Mouse (Mus musculus) liver, embryonic 11.5 days (tissue): ENCODE measurements around the gene Lrrc55. TPM values are rescaled to one million over a fixed set of nuclear protein-coding genes. Genes with fewer than 3 reads are reported as not detected.

Experiments used
- ATAC-seq: fragments of 200-750 bp; cut with Nextera tagmentation; replicated peaks from 2 replicates; pipeline ENCODE4 v1.8.0; 2017; ENCODE audit warnings: moderate number of reproducible peaks, mild to moderate bottlenecking, moderate TSS enrichment, moderate library complexity; ENCODE audit not compliant: low FRiP score
- DNase-seq: peaks from one replicate; pipeline ENCODE4 v3.0.0-alpha.2; 2017; ENCODE audit warnings: low spot score
- H3K27ac ChIP-seq: fragments of 300-500 bp; sonication (generic); 2 replicates; pipeline ENCODE4 v1.5.1; 2014; ENCODE audit warnings: mild to moderate bottlenecking, low read depth, low read length, control low read depth
- H3K27me3 ChIP-seq: fragments of 300-500 bp; sonication (generic); replicated peaks from 2 replicates; pipeline ENCODE4 v1.6.1; 2014; ENCODE audit warnings: low read length, mixed read lengths; ENCODE audit not compliant: control insufficient read depth, insufficient read depth
- H3K36me3 ChIP-seq: fragments of 300-500 bp; sonication (generic); 2 replicates; pipeline ENCODE4 v1.6.1; 2014; ENCODE audit warnings: mild to moderate bottlenecking, low read length, moderate library complexity, mixed read lengths; ENCODE audit not compliant: control insufficient read depth, insufficient read depth
- H3K4me1 ChIP-seq: fragments of 300-500 bp; sonication (generic); replicated peaks from 2 replicates; pipeline ENCODE4 v1.6.1; 2014; ENCODE audit warnings: low read length, mixed read lengths; ENCODE audit not compliant: control insufficient read depth, insufficient read depth
- H3K4me2 ChIP-seq: fragments of 300-500 bp; sonication (generic); 2 replicates; pipeline ENCODE4 v1.6.1; 2014; ENCODE audit warnings: mild to moderate bottlenecking, control low read depth, moderate library complexity
- H3K4me3 ChIP-seq: fragments of 300-500 bp; sonication (generic); 2 replicates; pipeline ENCODE4 v1.5.1; 2014; ENCODE audit warnings: low read depth, low read length, control low read depth
- H3K9ac ChIP-seq: fragments of 300-500 bp; sonication (generic); 2 replicates; pipeline ENCODE4 v1.6.1; 2014; ENCODE audit warnings: low read depth, low read length, control low read depth
- H3K9me3 ChIP-seq: fragments of 300-500 bp; sonication (generic); 2 replicates; pipeline ENCODE4 v1.6.1; 2016; ENCODE audit warnings: low read length, inconsistent platforms, mixed read lengths; ENCODE audit not compliant: control insufficient read depth
- WGBS: fragments of 180-500 bp; shearing (Covaris S2); extraction: QIAGEN DNeasy Blood & Tissue Kit; methylation state at CpG from one replicate; pipeline ENCODE4 v1.1.7; 2014; 5-methylcytosine and 5-hydroxymethylcytosine counted together
- polyA plus RNA-seq: library from polyadenylated mRNA; unstranded; fragments of >200 nt; fragmentation: Nextera tagmentation; extraction: Ambion mirVana; gene quantifications from 2 replicates; pipeline ENCODE4 v1.2.1, GENCODE M21; 2014

Lrrc55 gene
- polyA plus RNA-seq, 1 experiment from 2014 or later, result 0.51 TPM

GRCm38 (mm10) chr2:85224221-85225179, 27.5 kb upstream of the Lrrc55 start:
- no peak for ATAC-seq
- 44% methylated on average over 17 of the region's 17 CpGs for WGBS
- no peak overlapping the region for H3K27ac ChIP-seq
- no peak overlapping the region for H3K4me2 ChIP-seq
- no peak overlapping the region for H3K4me3 ChIP-seq
- no peak overlapping the region for H3K9ac ChIP-seq
- no peaks in the 10 kb centered on the region for H3K9me3 ChIP-seq
- no peak for DNase-seq
- no peaks in the 10 kb centered on the region for H3K4me1 ChIP-seq
- H3K27me3 ChIP-seq, result no peaks in the 10 kb centered on the region
- no peaks in the 10 kb centered on the region for H3K36me3 ChIP-seq

GRCm38 (mm10) chr2:85216606-85217005, 19.6 kb upstream of the Lrrc55 start:
- no peaks in the 10 kb centered on the region for H3K4me1 ChIP-seq
- no peak for ATAC-seq
- no peak for DNase-seq

GRCm38 (mm10) chr2:85213746-85214145, 16.7 kb upstream of the Lrrc55 start:
- 66% methylated on average over 2 of the region's 2 CpGs for WGBS
- no peak for DNase-seq
- ATAC-seq, result no peak

More at GRCm38 (mm10) chr2:85216606-85217005, 19.6 kb upstream of the Lrrc55 start:
- Histone ChIP-seq H3K9ac (no peak overlapping the region), H3K9me3 (no peaks in the 10 kb centered on the region), H3K4me2 (no peak overlapping the region), H3K36me3 (no peaks in the 10 kb centered on the region), H3K27me3 (no peaks in the 10 kb centered on the region), H3K4me3 (no peak overlapping the region), H3K27ac (no peak overlapping the region)

GRCm38 (mm10) chr2:85209301-85209700, 12.3 kb upstream of the Lrrc55 start:
- WGBS, result 79% methylated on average over 5 of the region's 5 CpGs
- no peak overlapping the region for H3K9ac ChIP-seq

More at GRCm38 (mm10) chr2:85213746-85214145, 16.7 kb upstream of the Lrrc55 start:
- no peaks in the 10 kb centered on the region for H3K9me3 ChIP-seq
- H3K4me3 ChIP-seq, result no peak overlapping the region
- H3K27me3 ChIP-seq, result no peaks in the 10 kb centered on the region
- no peaks in the 10 kb centered on the region for H3K36me3 ChIP-seq
- no peak overlapping the region for H3K27ac ChIP-seq
- H3K9ac ChIP-seq, result no peak overlapping the region
- no peak overlapping the region for H3K4me2 ChIP-seq
- H3K4me1 ChIP-seq, result no peaks in the 10 kb centered on the region

GRCm38 (mm10) chr2:85205170-85205569, 8.2 kb upstream of the Lrrc55 start:
- no peaks in the 10 kb centered on the region for H3K4me1 ChIP-seq
- DNase-seq (no peak), ATAC-seq (no peak)
- H3K4me2 ChIP-seq, result no peak overlapping the region
- no peaks in the 10 kb centered on the region; the same call in 1 of the 2 replicates for H3K27me3 ChIP-seq
- WGBS, result 85% methylated on average over 8 of the region's 8 CpGs
- no peaks in the 10 kb centered on the region for H3K9me3 ChIP-seq
- no peak overlapping the region for H3K9ac ChIP-seq
- H3K36me3 ChIP-seq, result no peaks in the 10 kb centered on the region
- no peak overlapping the region for H3K4me3 ChIP-seq
- no peak overlapping the region for H3K27ac ChIP-seq

More at GRCm38 (mm10) chr2:85209301-85209700, 12.3 kb upstream of the Lrrc55 start:
- no peaks in the 10 kb centered on the region for H3K36me3 ChIP-seq
- H3K27ac ChIP-seq, result no peak overlapping the region
- H3K9me3 ChIP-seq, result no peaks in the 10 kb centered on the region
- H3K4me3 ChIP-seq, result no peak overlapping the region
- ATAC-seq (no peak), DNase-seq (no peak)
- H3K4me2 ChIP-seq, result no peak overlapping the region
- H3K27me3 ChIP-seq, result no peaks in the 10 kb centered on the region
- no peaks in the 10 kb centered on the region for H3K4me1 ChIP-seq

GRCm38 (mm10) chr2:85198011-85198965, 1.3 kb upstream of the Lrrc55 start:
- Histone ChIP-seq H3K9me3 (no peaks in the 10 kb centered on the region), H3K4me2 (peak overlapping the region; percentile 28), H3K9ac (no peak overlapping the region), H3K27ac (no peak overlapping the region), H3K27me3 (peaks cover 2% of the 10 kb centered on the region; the same call in 1 of the 2 replicates), H3K4me1 (no peaks in the 10 kb centered on the region), H3K36me3 (no peaks in the 10 kb centered on the region), H3K4me3 (no peak overlapping the region)
- no peak for DNase-seq
- ATAC-seq, result no peak
- 8% methylated on average over 24 of the region's 24 CpGs for WGBS

GRCm38 (mm10) chr2:85194566-85194965, 2.4 kb downstream of the Lrrc55 start:
- no peak overlapping the region for H3K4me3 ChIP-seq
- H3K4me1 ChIP-seq, result no peaks in the 10 kb centered on the region
- no peaks in the 10 kb centered on the region for H3K36me3 ChIP-seq
- no peak for ATAC-seq
- no peaks in the 10 kb centered on the region for H3K9me3 ChIP-seq
- H3K27me3 ChIP-seq, result peaks cover 2% of the 10 kb centered on the region; the same call in 1 of the 2 replicates
- no peak for DNase-seq
- H3K9ac ChIP-seq, result no peak overlapping the region
- H3K4me2 ChIP-seq, result no peak overlapping the region
- WGBS, result 36% methylated on average over 1 of the region's 1 CpGs
- no peak overlapping the region for H3K27ac ChIP-seq

- Histone ChIP-seq H3K4me2 (no peak overlapping the region), H3K36me3 (no peaks in the 10 kb centered on the region), H3K4me1 (no peaks in the 10 kb centered on the region), H3K9me3 (no peaks in the 10 kb centered on the region), H3K27me3 (no peaks in the 10 kb centered on the region), H3K27ac (no peak overlapping the region), H3K4me3 (no peak overlapping the region), H3K9ac (no peak overlapping the region)
- no peak for ATAC-seq
- 85% methylated on average over 6 of the region's 6 CpGs for WGBS
- no peak for DNase-seq
Observed at GRCm38 (mm10) chr2:85187582-85188151, 9.3 kb downstream of the Lrrc55 start.
